Mouse (Mus musculus) CH12.LX (cell line): ENCODE data around the gene Dop1a. TPM values are rescaled to one million over a fixed set of nuclear protein-coding genes. Genes with fewer than 3 reads are reported as not detected.

ENCODE experiments used
- DNase-seq: peaks from one replicate; pipeline ENCODE4 v3.0.0-alpha.2; 2013; ENCODE audit errors: extremely low read depth
- H3K27ac ChIP-seq: 2 replicates; pipeline ENCODE4 v1.5.1; 2012; ENCODE audit warnings: low read depth, mild to moderate bottlenecking, control low read depth, moderate library complexity; ENCODE audit not compliant: insufficient read depth
- H3K27me3 ChIP-seq: replicated peaks from 2 replicates; pipeline ENCODE3; 2012; ENCODE audit warnings: inconsistent platforms
- H3K36me3 ChIP-seq, 2 experiments: replicated peaks in 1 of 2; 2 replicates each; pipeline versions ENCODE3 to v1.6.1; 2012; ENCODE audit warnings: inconsistent platforms in 1 of 2, low read length in 1 of 2, mild to moderate bottlenecking in 1 of 2, mixed read lengths in 1 of 2, moderate library complexity in 1 of 2; ENCODE audit not compliant: control insufficient read depth in 1 of 2, insufficient read depth in 1 of 2
- H3K4me1 ChIP-seq, 2 experiments: 2 replicates each; pipeline ENCODE4 v1.6.1; 2012; ENCODE audit warnings: inconsistent platforms in 1 of 2, moderate library complexity in 1 of 2; ENCODE audit not compliant: insufficient read depth in 2 of 2, control insufficient read depth in 1 of 2
- H3K4me2 ChIP-seq: 2 replicates; pipeline ENCODE4 v1.6.1; 2012; ENCODE audit warnings: low read depth, mild to moderate bottlenecking, control low read depth; ENCODE audit not compliant: poor library complexity, insufficient read depth, severe bottlenecking
- H3K4me3 ChIP-seq, 3 experiments: fragments of 150-350 bp in 1 of 3; sonication (generic) in 1 of 3; replicated peaks in 1 of 3; 2 replicates each; pipeline versions ENCODE3 to v1.5.1; 2011 to 2012; ENCODE audit warnings: low read depth in 2 of 3, low read length in 2 of 3, mild to moderate bottlenecking in 2 of 3, moderate library complexity in 2 of 3, control low read depth in 1 of 3, improper control_type of control experiment in 1 of 3, inconsistent platforms in 1 of 3, mixed read lengths in 1 of 3; ENCODE audit not compliant: poor library complexity in 1 of 3
- H3K79me2 ChIP-seq: replicated peaks from 2 replicates; pipeline ENCODE4 v1.6.1; 2012; ENCODE audit warnings: mild to moderate bottlenecking, moderate library complexity; ENCODE audit not compliant: control insufficient read depth, poor library complexity, insufficient read depth, severe bottlenecking; ENCODE audit errors: extremely low read depth
- H3K9ac ChIP-seq: 2 replicates; pipeline ENCODE4 v1.6.1; 2012; ENCODE audit warnings: low read depth, mild to moderate bottlenecking, control low read depth, moderate library complexity; ENCODE audit not compliant: insufficient read depth
- H3K9me3 ChIP-seq: replicated peaks from 2 replicates; pipeline ENCODE3; 2012; ENCODE audit warnings: low read length, inconsistent platforms, mixed read lengths
- CTCF ChIP-seq, 2 experiments: IDR thresholded peaks in 1 of 2; conservative IDR thresholded peaks in 1 of 2; 2 replicates each; pipeline ENCODE4 v1.5.1; 2011 to 2012; ENCODE audit warnings: low read depth in 2 of 2, low read length in 2 of 2, improper control_type of control experiment in 1 of 2, inconsistent platforms in 1 of 2, mild to moderate bottlenecking in 1 of 2, moderate library complexity in 1 of 2
- E2F4 ChIP-seq: IDR thresholded peaks from 2 replicates; pipeline ENCODE4 v1.6.1; 2011; ENCODE audit warnings: low read depth, low read length, improper control_type of control experiment; ENCODE audit not compliant: insufficient replicate concordance
- EP300 ChIP-seq: IDR thresholded peaks from 2 replicates; pipeline ENCODE4 v1.6.1; 2011; ENCODE audit warnings: low read length, improper control_type of control experiment
- ETS1 ChIP-seq: conservative IDR thresholded peaks from 2 replicates; pipeline ENCODE4 v1.6.1; 2012; ENCODE audit warnings: low read depth, mild to moderate bottlenecking, inconsistent platforms, low read length, improper control_type of control experiment, moderate library complexity
- HCFC1 ChIP-seq: IDR thresholded peaks from 2 replicates; pipeline ENCODE4 v1.6.1; 2012; ENCODE audit warnings: low read depth, mild to moderate bottlenecking, inconsistent platforms, low read length, improper control_type of control experiment
- JUN ChIP-seq: IDR thresholded peaks from 2 replicates; pipeline ENCODE4 v1.6.1; 2011; ENCODE audit warnings: low read depth, mild to moderate bottlenecking, low read length, improper control_type of control experiment, moderate library complexity; ENCODE audit not compliant: insufficient read depth
- JUND ChIP-seq: conservative IDR thresholded peaks from 2 replicates; pipeline ENCODE4 v1.6.1; 2011; ENCODE audit warnings: low read depth, low read length, improper control_type of control experiment
- KAT2A ChIP-seq: IDR thresholded peaks from 2 replicates; pipeline ENCODE4 v1.6.1; 2012; ENCODE audit warnings: low read length, improper control_type of control experiment, inconsistent platforms; ENCODE audit not compliant: insufficient replicate concordance
- MAFK ChIP-seq: IDR thresholded peaks from 2 replicates; pipeline ENCODE4 v1.6.1; 2011; ENCODE audit warnings: low read length, improper control_type of control experiment; ENCODE audit not compliant: insufficient replicate concordance
- MAZ ChIP-seq: IDR thresholded peaks from 2 replicates; pipeline ENCODE4 v1.6.1; 2012; ENCODE audit warnings: low read depth, mild to moderate bottlenecking, inconsistent platforms, low read length, improper control_type of control experiment, moderate library complexity
- MEF2A ChIP-seq: IDR thresholded peaks from 2 replicates; pipeline ENCODE4 v1.6.1; 2014; ENCODE audit warnings: low read depth, mild to moderate bottlenecking, inconsistent platforms, low read length, improper control_type of control experiment, borderline replicate concordance
- PAX5 ChIP-seq: IDR thresholded peaks from 2 replicates; pipeline ENCODE4 v1.6.1; 2012; ENCODE audit warnings: low read length, inconsistent platforms, mixed read lengths
- RAD21 ChIP-seq: IDR thresholded peaks from 2 replicates; pipeline ENCODE4 v1.6.1; 2011; ENCODE audit warnings: low read depth, mild to moderate bottlenecking, low read length, improper control_type of control experiment, moderate library complexity
- SMC3 ChIP-seq: IDR thresholded peaks from 2 replicates; pipeline ENCODE4 v1.6.1; 2011; ENCODE audit warnings: low read depth, low read length, improper control_type of control experiment
- ZKSCAN1 ChIP-seq: IDR thresholded peaks from 2 replicates; pipeline ENCODE4 v1.6.1; 2012; ENCODE audit warnings: low read depth, inconsistent platforms, low read length, improper control_type of control experiment, borderline replicate concordance
- dilution Hi-C: fragments of 300-500 bp; cut with MboI; formaldehyde crosslinking; loops from 2 replicates; pipeline ENCODE4 v1.14.3; 2020; ENCODE audit warnings: low sequenced_read_pairs; ENCODE audit not compliant: extremely low pct_unique_long_range_greater_than_20kb, extremely low pct_ligation_motif_present
- in situ Hi-C: fragments of 300-500 bp; cut with MboI; formaldehyde crosslinking; loops from 3 replicates; pipeline ENCODE4 v1.14.3; 2019; ENCODE audit warnings: low sequenced_read_pairs, low pct_ligation_motif_present, low pct_unique_long_range_greater_than_20kb, mixed read lengths
- polyA plus RNA-seq: library from polyadenylated mRNA; unstranded; fragments of >175 nt; gene quantifications from 2 replicates; pipeline ENCODE4 v1.2.1, GENCODE M21; 2012; ENCODE audit warnings: low read depth; ENCODE audit not compliant: insufficient read length
- total RNA-seq, 2 experiments: library from RNA; depleted of rRNA; stranded (reverse); fragments of 300-350 nt in 1 of 2; fragments of >200 nt in 1 of 2; gene quantifications; 2 replicates each; pipeline ENCODE4 v1.2.3; 2012 to 2014

The Dop1a gene
- total and polyA plus RNA-seq, 3 experiments = 15.0 to 19.0 (median 16.1) TPM

DNA sequence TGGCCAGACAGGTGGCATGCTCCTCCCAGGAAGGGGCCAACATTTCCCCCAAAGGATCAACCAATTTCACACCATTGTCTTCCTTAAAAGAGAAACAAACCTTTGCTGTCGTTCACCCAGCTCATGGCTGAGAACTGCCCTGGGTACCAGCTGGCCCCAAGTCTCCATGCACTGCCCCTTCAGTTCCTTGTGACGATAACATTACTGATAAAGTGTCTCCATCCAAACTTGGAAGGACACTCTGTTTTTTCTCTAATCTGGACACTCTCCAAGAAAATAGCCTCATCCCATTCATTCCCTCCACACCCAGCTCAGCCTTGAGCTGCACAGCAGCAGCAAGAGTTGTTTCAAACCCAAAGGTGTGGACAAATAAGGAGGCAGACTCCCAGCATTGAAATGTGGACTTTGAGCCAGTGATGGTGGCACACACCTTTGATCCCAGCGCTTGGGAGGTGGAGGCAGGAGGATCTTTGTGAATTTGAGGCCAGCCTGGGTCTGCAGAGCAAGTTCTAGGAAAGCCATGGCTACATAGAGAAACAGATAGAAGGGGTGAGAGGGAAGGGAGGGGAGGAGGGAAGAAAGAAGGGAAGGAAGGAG, 102.5 kb downstream of the Dop1a start:
- Histone ChIP-seq H3K4me3 (no peak overlapping the region), H3K9me3 (no peaks in the 10 kb centered on the region), H3K27me3 (no peaks in the 10 kb centered on the region), H3K79me2 (peaks cover 9% of the 10 kb centered on the region), H3K4me2 (no peak overlapping the region), H3K4me1 (peaks cover 0 to 26% of the 10 kb centered on the region in 2 experiments; a peak in 2 of 4 replicates), H3K9ac (no peak overlapping the region), H3K36me3 (peaks cover 32 to 68% of the 10 kb centered on the region in 2 experiments), H3K27ac (no peak overlapping the region)
- in situ Hi-C loops = loop anchor here (25.0 kb wide), 1 partner anchor 832 kb away; the partner anchor contains the start of gene Ibtk
- TF ChIP-seq MEF2A = no peak
- TF ChIP-seq KAT2A = no peak
- no peak for TF ChIP-seq MAFK
- no peak for TF ChIP-seq ETS1
- TF ChIP-seq MAZ = no peak
- no peak for TF ChIP-seq RAD21
- dilution Hi-C loops = no loop called here
- no peak for DNase-seq

DNA sequence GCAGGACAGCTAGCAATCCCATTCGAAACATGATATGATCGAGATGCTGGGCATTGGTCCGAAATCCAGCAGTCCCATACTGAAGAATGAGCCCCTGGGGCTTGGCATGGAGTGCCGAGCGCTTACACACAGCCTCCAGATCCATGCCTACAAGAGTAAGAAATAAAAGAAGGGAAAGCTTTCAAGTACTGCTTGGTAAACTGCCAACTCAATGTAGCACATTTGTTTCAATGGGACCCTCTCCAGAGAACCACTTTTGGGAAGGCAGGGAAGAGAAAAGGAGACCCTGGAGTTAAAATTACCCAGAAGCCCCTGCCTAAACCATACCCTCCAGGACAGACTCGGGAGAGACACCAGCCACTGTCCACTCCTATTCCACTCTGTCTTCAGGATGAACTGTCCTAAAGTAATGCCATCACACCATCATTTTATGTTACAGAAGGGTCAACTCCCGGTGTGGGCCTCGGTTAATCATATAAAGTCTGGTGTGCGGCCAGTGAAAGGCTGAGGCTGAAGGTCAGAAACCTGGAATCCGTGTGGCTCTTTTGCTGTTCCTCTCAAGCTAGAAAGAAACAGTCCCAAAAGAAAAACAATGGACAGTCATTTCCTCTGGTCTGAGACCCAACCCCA, 103.4 kb downstream of the Dop1a start:
- peak overlapping the region; percentile 84 to 93 (median 87) for H3K4me3 ChIP-seq
- no peak overlapping the region for H3K27ac ChIP-seq
- H3K4me1 ChIP-seq = peaks cover 0 to 26% of the 10 kb centered on the region in 2 experiments; a peak in 2 of 4 replicates
- H3K36me3 ChIP-seq = peaks cover 22 to 58% of the 10 kb centered on the region in 2 experiments
- H3K9ac ChIP-seq = peak overlapping the region; percentile 39
- in situ Hi-C loops (loop anchor here (10.0 to 25.0 kb wide), 2 partner anchors 106 to 833 kb away; partner anchors contain the start of genes Dop1a, Ibtk and Ube2cbp), dilution Hi-C loops (no loop called here)
- H3K9me3 ChIP-seq = no peaks in the 10 kb centered on the region
- H3K4me2 ChIP-seq = peak overlapping the region; percentile 60
- H3K27me3 ChIP-seq = no peaks in the 10 kb centered on the region
- peaks cover 9% of the 10 kb centered on the region for H3K79me2 ChIP-seq
- no peak for TF ChIP-seq EP300
- TF ChIP-seq HCFC1 = no peak
- TF ChIP-seq JUN = no peak
- no peak for TF ChIP-seq ZKSCAN1
- TF ChIP-seq SMC3 = no peak
- no peak for TF ChIP-seq MAFK
- no peak for TF ChIP-seq E2F4
- TF ChIP-seq JUND = no peak
- no peak for TF ChIP-seq CTCF (conservative IDR thresholded peaks at IDR 0.05 in 1 of 2, IDR thresholded peaks at IDR 0.05 in 1 of 2; ENCODE audit: low read depth in 2 of 2, low read length in 2 of 2)
- no peak for TF ChIP-seq PAX5
- DNase-seq = no peak
